Mouse (Mus musculus) stomach, postnatal 0 days (tissue): ENCODE results near the gene Mbnl1. TPM values are rescaled to one million over a fixed set of nuclear protein-coding genes. Genes with fewer than 3 reads are reported as not detected.

ENCODE experiments used
- ATAC-seq: fragments of 200-750 bp; cut with Nextera tagmentation; 2 replicates; pipeline ENCODE4 v1.8.0; 2017; ENCODE audit not compliant: low FRiP score, low TSS enrichment
- DNase-seq: peaks from one replicate; pipeline ENCODE4 v3.0.0-alpha.2; 2016; ENCODE audit warnings: low spot score
- H3K27ac ChIP-seq: fragments of 300-500 bp; sonication (generic); replicated peaks from 2 replicates; pipeline ENCODE4 v1.5.1; 2014; ENCODE audit warnings: mild to moderate bottlenecking, control low read depth
- H3K27me3 ChIP-seq: fragments of 300-500 bp; sonication (generic); 2 replicates; pipeline ENCODE4 v1.6.1; 2014; ENCODE audit warnings: low read length; ENCODE audit not compliant: control insufficient read depth, insufficient read depth
- H3K36me3 ChIP-seq: fragments of 300-500 bp; sonication (generic); 2 replicates; pipeline ENCODE4 v1.6.1; 2014; ENCODE audit warnings: low read length, mixed read lengths; ENCODE audit not compliant: control insufficient read depth, insufficient read depth
- H3K4me1 ChIP-seq: fragments of 300-500 bp; sonication (generic); replicated peaks from 2 replicates; pipeline ENCODE4 v1.6.1; 2014; ENCODE audit warnings: antibody characterized with exemption; ENCODE audit not compliant: control insufficient read depth, insufficient read depth
- H3K4me2 ChIP-seq: fragments of 300-500 bp; sonication (generic); replicated peaks from 2 replicates; pipeline ENCODE4 v1.6.1; 2014; ENCODE audit warnings: low read depth, mild to moderate bottlenecking, control low read depth, moderate library complexity
- H3K4me3 ChIP-seq: fragments of 300-500 bp; sonication (generic); 2 replicates; pipeline ENCODE4 v1.5.1; 2014; ENCODE audit warnings: low read depth, low read length, control low read depth
- H3K9ac ChIP-seq: fragments of 300-500 bp; sonication (generic); 2 replicates; pipeline ENCODE4 v1.6.1; 2014; ENCODE audit warnings: mild to moderate bottlenecking, low read length, control low read depth, mixed read lengths
- H3K9me3 ChIP-seq: fragments of 300-500 bp; sonication (generic); 2 replicates; pipeline ENCODE4 v1.6.1; 2016; ENCODE audit warnings: low read length; ENCODE audit not compliant: control insufficient read depth
- CTCF ChIP-seq: IDR thresholded peaks from 2 replicates; pipeline ENCODE4 v1.5.1; 2016; ENCODE audit warnings: antibody characterized with exemption, low read depth, mild to moderate bottlenecking, moderate library complexity
- EP300 ChIP-seq: optimal IDR thresholded peaks from 2 replicates; pipeline ENCODE3; 2016; ENCODE audit warnings: antibody characterized with exemption
- WGBS: fragments of 180-500 bp; shearing (Covaris S2); extraction: QIAGEN DNeasy Blood & Tissue Kit; methylation state at CpG from one replicate; pipeline ENCODE4 v1.1.7; 2014; 5-methylcytosine and 5-hydroxymethylcytosine counted together
- polyA plus RNA-seq: library from polyadenylated mRNA; unstranded; fragments of >200 nt; fragmentation: Nextera tagmentation; extraction: Ambion mirVana; gene quantifications from 2 replicates; pipeline ENCODE4 v1.2.1, GENCODE M21; 2015

Mbnl1 gene
- polyA plus RNA-seq, 1 experiment from 2014 or later = 59.7 TPM

- no peak for DNase-seq
- WGBS = 75% methylated on average over 1 of the region's 1 CpGs
- Histone ChIP-seq H3K4me1 (peaks cover 14% of the 10 kb centered on the region), H3K4me2 (no peak overlapping the region), H3K27me3 (no peaks in the 10 kb centered on the region), H3K9me3 (no peaks in the 10 kb centered on the region), H3K36me3 (no peaks in the 10 kb centered on the region), H3K27ac (no peak overlapping the region), H3K4me3 (no peak overlapping the region), H3K9ac (no peak overlapping the region)
- ATAC-seq = no peak
- TF ChIP-seq EP300 (no peak), CTCF (no peak)
Observed at GRCm38 (mm10) chr3:60571493-60571892, 98.9 kb downstream of the Mbnl1 start.

GRCm38 (mm10) chr3:60574199-60574598 is 101.6 kb downstream of the Mbnl1 start:
- Histone ChIP-seq H3K36me3 (no peaks in the 10 kb centered on the region), H3K4me1 (peaks cover 14% of the 10 kb centered on the region), H3K27me3 (no peaks in the 10 kb centered on the region), H3K4me2 (no peak overlapping the region), H3K27ac (no peak overlapping the region), H3K9me3 (no peaks in the 10 kb centered on the region), H3K4me3 (no peak overlapping the region), H3K9ac (no peak overlapping the region)
- WGBS = 79% methylated on average over 9 of the region's 9 CpGs
- no peak for ATAC-seq
- DNase-seq = no peak
- TF ChIP-seq EP300 = no peak
- TF ChIP-seq CTCF = no peak

DNA sequence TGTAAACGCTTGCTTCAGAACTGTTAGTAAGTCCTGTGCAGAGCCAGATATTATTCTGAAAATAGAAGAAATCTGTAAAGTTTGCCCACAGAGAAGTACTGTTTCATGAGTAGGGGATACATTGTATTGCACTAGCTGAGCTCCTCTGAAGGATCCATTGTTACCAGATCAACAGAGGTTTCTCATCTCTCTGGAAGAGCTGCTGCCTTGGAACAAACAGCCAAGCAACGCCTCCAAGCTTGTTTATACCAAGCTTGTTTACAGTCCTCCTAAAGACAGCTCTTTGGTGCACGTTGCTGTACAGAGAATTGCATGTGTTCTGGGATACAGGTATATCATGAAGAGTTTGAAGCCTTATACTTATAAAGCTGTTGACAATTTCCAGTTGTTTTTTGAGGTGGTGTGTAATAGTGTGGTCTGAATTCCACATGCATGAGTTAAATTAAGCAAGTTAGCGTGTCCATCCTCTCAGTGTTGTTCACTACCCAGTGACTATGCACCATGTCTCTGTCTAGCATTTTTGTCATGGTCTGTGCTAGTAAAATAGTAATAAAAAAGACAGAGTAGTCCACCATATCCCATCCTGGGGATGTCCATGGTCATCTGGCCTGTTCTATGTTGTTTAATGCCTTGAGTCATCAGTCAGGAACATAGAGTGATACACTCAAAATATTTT is 102.4 kb downstream of the Mbnl1 start:
- WGBS = 66% methylated on average over 4 of the region's 4 CpGs
- H3K4me2 ChIP-seq = no peak overlapping the region
- no peak overlapping the region for H3K4me3 ChIP-seq
- no peaks in the 10 kb centered on the region for H3K36me3 ChIP-seq
- no peak overlapping the region for H3K27ac ChIP-seq
- no peaks in the 10 kb centered on the region for H3K9me3 ChIP-seq
- ATAC-seq = no peak
- no peak for DNase-seq
- H3K9ac ChIP-seq = no peak overlapping the region
- no peaks in the 10 kb centered on the region for H3K27me3 ChIP-seq
- TF ChIP-seq EP300 (no peak), CTCF (no peak)
- H3K4me1 ChIP-seq = peaks cover 14% of the 10 kb centered on the region

- H3K36me3 ChIP-seq = no peaks in the 10 kb centered on the region
- no peak for TF ChIP-seq CTCF
- no peak for TF ChIP-seq EP300
- H3K4me3 ChIP-seq = no peak overlapping the region
- 51% methylated on average over 2 of the region's 2 CpGs for WGBS
- peak overlapping the region; percentile 15; the same call in 1 of the 2 replicates for H3K4me2 ChIP-seq
- DNase-seq = no peak
- H3K9ac ChIP-seq = no peak overlapping the region
- peaks cover 23% of the 10 kb centered on the region for H3K4me1 ChIP-seq
- H3K27ac ChIP-seq = 0 out of 2 replicates have a peak overlapping the region, but pooled peaks have one; percentile 36
- H3K27me3 ChIP-seq = no peaks in the 10 kb centered on the region
- H3K9me3 ChIP-seq = no peaks in the 10 kb centered on the region
- no peak for ATAC-seq
Observed at GRCm38 (mm10) chr3:60575945-60576344, 103.3 kb downstream of the Mbnl1 start.

- Histone ChIP-seq H3K27me3 (no peaks in the 10 kb centered on the region), H3K4me1 (peaks cover 23% of the 10 kb centered on the region), H3K9ac (no peak overlapping the region), H3K36me3 (no peaks in the 10 kb centered on the region), H3K4me2 (peak overlapping the region; percentile 15; the same call in 1 of the 2 replicates), H3K4me3 (no peak overlapping the region), H3K9me3 (no peaks in the 10 kb centered on the region), H3K27ac (0 out of 2 replicates have a peak overlapping the region, but pooled peaks have one; percentile 36)
- 23% methylated on average over 9 of the region's 9 CpGs for WGBS
- TF ChIP-seq EP300 = no peak
- TF ChIP-seq CTCF = no peak
- ATAC-seq = no peak
- no peak for DNase-seq
Observed at GRCm38 (mm10) chr3:60576366-60577046, 103.9 kb downstream of the Mbnl1 start.

GRCm38 (mm10) chr3:60579880-60580279 is 107.2 kb downstream of the Mbnl1 start:
- TF ChIP-seq CTCF (no peak), EP300 (no peak)
- no peaks in the 10 kb centered on the region for H3K36me3 ChIP-seq
- no peak overlapping the region for H3K4me2 ChIP-seq
- ATAC-seq (no peak), DNase-seq (no peak)
- no peaks in the 10 kb centered on the region for H3K9me3 ChIP-seq
- H3K9ac ChIP-seq = no peak overlapping the region
- H3K27me3 ChIP-seq = no peaks in the 10 kb centered on the region
- 68% methylated on average over 4 of the region's 4 CpGs for WGBS
- H3K4me1 ChIP-seq = peaks cover 18% of the 10 kb centered on the region
- H3K4me3 ChIP-seq = no peak overlapping the region
- H3K27ac ChIP-seq = no peak overlapping the region
